Mouse (Mus musculus) kidney, embryonic 14.5 days (tissue): ENCODE measurements around the gene Dach1. TPM values are rescaled to one million over a fixed set of nuclear protein-coding genes. Genes with fewer than 3 reads are reported as not detected.
A peak's percentile ranks its signal among the peaks of the same experiment; 100 is the strongest.

ENCODE experiments used
- ATAC-seq: fragments of 200-750 bp; cut with Nextera tagmentation; 2 replicates; pipeline ENCODE4 v1.8.0; 2017; ENCODE audit warnings: moderate number of reproducible peaks, mild to moderate bottlenecking, moderate TSS enrichment, moderate library complexity; ENCODE audit not compliant: low FRiP score, low TSS enrichment
- H3K27ac ChIP-seq: fragments of 300-500 bp; sonication (generic); 2 replicates; pipeline ENCODE4 v1.5.1; 2014; ENCODE audit warnings: low read depth, mild to moderate bottlenecking, low read length, moderate library complexity, mixed read lengths
- H3K27me3 ChIP-seq: fragments of 300-500 bp; sonication (generic); 2 replicates; pipeline ENCODE4 v1.6.1; 2014; ENCODE audit warnings: mild to moderate bottlenecking, low read length; ENCODE audit not compliant: control insufficient read depth, insufficient read depth
- H3K36me3 ChIP-seq: fragments of 300-500 bp; sonication (generic); 2 replicates; pipeline ENCODE4 v1.6.1; 2014; ENCODE audit warnings: low read length, mixed read lengths; ENCODE audit not compliant: control insufficient read depth, insufficient read depth
- H3K4me1 ChIP-seq: fragments of 300-500 bp; sonication (generic); 2 replicates; pipeline ENCODE4 v1.6.1; 2014; ENCODE audit warnings: low read length, mixed read lengths; ENCODE audit not compliant: control insufficient read depth, insufficient read depth
- H3K4me2 ChIP-seq: fragments of 300-500 bp; sonication (generic); replicated peaks from 2 replicates; pipeline ENCODE4 v1.6.1; 2014; ENCODE audit warnings: low read depth, mild to moderate bottlenecking, low read length
- H3K4me3 ChIP-seq: fragments of 300-500 bp; sonication (generic); 2 replicates; pipeline ENCODE4 v1.5.1; 2014; ENCODE audit warnings: mild to moderate bottlenecking, low read length
- H3K9ac ChIP-seq: fragments of 300-500 bp; sonication (generic); 2 replicates; pipeline ENCODE4 v1.6.1; 2014; ENCODE audit warnings: low read depth, mild to moderate bottlenecking, low read length, moderate library complexity
- H3K9me3 ChIP-seq: fragments of 300-500 bp; sonication (generic); 2 replicates; pipeline ENCODE4 v1.6.1; 2016; ENCODE audit warnings: low read length; ENCODE audit not compliant: control insufficient read depth
- WGBS: fragments of 180-500 bp; shearing (Covaris S2); extraction: QIAGEN DNeasy Blood & Tissue Kit; methylation state at CpG from one replicate; pipeline ENCODE4 v1.1.7; 2014; 5-methylcytosine and 5-hydroxymethylcytosine counted together
- polyA plus RNA-seq: library from polyadenylated mRNA; unstranded; fragments of >200 nt; fragmentation: Nextera tagmentation; extraction: Ambion mirVana; gene quantifications from 2 replicates; pipeline ENCODE4 v1.2.1, GENCODE M21; 2014

Dach1 gene
- 28.3 and 39.3 TPM in 2 replicates for polyA plus RNA-seq

DNA sequence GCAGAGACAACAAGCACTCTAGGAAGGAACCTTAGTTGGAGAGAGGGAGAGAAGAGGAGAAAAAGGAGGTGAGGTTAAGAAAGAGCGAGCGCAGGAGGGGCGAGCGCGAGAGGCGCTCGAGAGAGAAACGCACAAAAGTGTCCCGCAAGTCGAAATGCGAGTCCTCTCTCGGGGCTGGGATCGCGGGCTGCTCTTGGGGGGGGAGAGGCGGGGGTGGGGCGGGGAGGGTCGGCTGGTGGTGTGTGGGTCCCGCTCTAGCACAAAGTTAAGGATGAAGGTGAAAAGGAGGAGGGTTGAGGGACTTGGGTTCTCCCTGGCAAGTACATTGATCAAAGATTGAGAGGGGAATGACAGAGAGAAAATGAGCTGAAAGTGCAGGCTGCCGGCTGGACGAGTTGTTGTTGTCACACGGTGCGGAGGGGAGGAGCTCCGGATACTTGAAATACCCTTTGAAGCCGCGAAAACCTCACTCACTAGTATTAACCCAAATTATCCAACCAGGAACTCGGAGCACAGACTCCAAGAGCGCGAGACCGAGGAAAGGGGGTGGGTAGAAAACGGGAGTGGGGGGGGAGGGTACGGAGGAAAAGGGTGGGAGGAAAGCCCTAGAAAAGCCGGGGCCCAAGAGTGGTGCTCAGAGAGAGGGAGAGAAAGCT is at the start of gene Dach1:
Gene Dach1, minus strand, starts transcription at position 345 of the 656 bp plus-strand sequence.
- peaks cover 6% of the 10 kb centered on the region; the same call in 1 of the 2 replicates for H3K4me1 ChIP-seq
- H3K36me3 ChIP-seq: no peaks in the 10 kb centered on the region
- WGBS: under 1% methylated on average over 32 of the region's 32 CpGs
- peak within 1 kb of the TSS; percentile 85 for H3K4me3 ChIP-seq
- H3K9ac ChIP-seq: peak within 1 kb of the TSS; percentile 89
- ATAC-seq: peak; percentile 89
- peak within 1 kb of the TSS; percentile 96 for H3K27ac ChIP-seq
- no peaks in the 10 kb centered on the region for H3K9me3 ChIP-seq
- peak within 1 kb of the TSS; percentile 58 for H3K4me2 ChIP-seq
- peaks cover 3% of the 10 kb centered on the region; the same call in 1 of the 2 replicates for H3K27me3 ChIP-seq

DNA sequence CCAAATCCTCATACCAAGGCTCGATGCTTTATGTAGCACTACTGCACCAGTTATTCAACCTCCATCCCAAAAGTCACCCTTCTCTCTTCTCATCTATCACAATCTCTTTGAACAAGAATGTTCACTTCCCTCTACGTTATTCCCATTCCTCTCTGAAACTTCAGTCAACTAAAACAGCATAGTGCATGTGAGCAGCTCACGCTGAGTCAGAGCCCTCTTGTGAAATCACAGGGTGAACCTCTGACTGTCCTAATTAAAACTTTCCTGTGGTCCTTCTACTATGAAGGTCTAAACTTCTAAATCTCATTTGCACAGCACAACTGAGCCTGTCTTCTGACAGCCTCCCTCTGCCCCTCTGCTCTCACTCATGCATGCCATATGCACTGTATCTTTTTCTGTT is 30.5 kb upstream of the Dach1 start:
- WGBS: 89% methylated on average over 3 of the region's 3 CpGs
- Histone ChIP-seq H3K9ac (no peak overlapping the region), H3K4me1 (no peaks in the 10 kb centered on the region), H3K9me3 (no peaks in the 10 kb centered on the region), H3K27me3 (no peaks in the 10 kb centered on the region), H3K27ac (no peak overlapping the region), H3K4me2 (no peak overlapping the region), H3K4me3 (no peak overlapping the region), H3K36me3 (no peaks in the 10 kb centered on the region)
- ATAC-seq: no peak

DNA sequence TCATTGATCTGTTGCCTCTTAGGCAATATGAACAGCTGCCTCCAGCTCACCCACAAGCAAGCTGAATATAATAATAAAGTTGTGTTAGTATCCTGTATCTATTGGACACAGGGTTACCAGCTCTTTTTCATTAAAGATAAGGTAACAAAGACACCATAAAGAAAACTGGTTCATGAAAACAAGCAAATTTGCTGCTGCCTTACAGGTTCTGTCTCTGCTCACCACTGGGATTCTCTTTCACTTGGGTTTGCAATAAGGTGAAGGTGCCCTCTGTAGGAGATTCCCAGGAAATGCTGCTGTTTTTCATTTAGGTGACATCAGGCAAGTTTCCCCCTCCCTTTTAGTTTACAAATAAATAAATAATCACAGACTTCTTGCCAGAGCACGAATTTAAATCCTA is 12.0 kb upstream of the Dach1 start:
- Histone ChIP-seq H3K4me3 (no peak overlapping the region), H3K4me2 (no peak overlapping the region), H3K9me3 (no peaks in the 10 kb centered on the region), H3K9ac (no peak overlapping the region), H3K4me1 (no peaks in the 10 kb centered on the region), H3K27me3 (no peaks in the 10 kb centered on the region), H3K36me3 (no peaks in the 10 kb centered on the region), H3K27ac (no peak overlapping the region)
- ATAC-seq: no peak
- WGBS: 8% methylated on average over 1 of the region's 1 CpGs

DNA sequence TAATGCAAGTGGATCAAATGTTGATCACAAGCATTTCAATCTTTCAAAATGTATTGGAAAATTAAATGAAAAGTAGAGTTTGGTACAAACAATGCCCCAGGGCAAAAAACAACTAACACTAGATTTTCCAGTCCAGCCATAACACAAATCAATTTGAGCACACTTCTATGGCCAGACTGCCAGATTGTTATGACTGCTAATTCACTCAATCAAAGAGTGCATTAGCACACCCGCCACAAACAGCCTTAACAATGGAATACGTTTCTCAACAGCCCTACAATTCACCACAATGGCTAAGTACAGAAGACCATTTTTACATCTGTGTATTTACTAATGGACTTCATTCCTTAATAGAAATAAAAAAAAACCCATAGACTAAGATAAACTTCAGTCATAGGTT is 4.3 kb upstream of the Dach1 start:
- Histone ChIP-seq H3K27me3 (peaks cover 3% of the 10 kb centered on the region; the same call in 1 of the 2 replicates), H3K9me3 (no peaks in the 10 kb centered on the region), H3K4me1 (peaks cover 6% of the 10 kb centered on the region; the same call in 1 of the 2 replicates), H3K9ac (no peak overlapping the region), H3K36me3 (no peaks in the 10 kb centered on the region), H3K27ac (no peak overlapping the region), H3K4me2 (no peak overlapping the region), H3K4me3 (no peak overlapping the region)
- ATAC-seq: no peak
- WGBS: 70% methylated on average over 2 of the region's 2 CpGs

DNA sequence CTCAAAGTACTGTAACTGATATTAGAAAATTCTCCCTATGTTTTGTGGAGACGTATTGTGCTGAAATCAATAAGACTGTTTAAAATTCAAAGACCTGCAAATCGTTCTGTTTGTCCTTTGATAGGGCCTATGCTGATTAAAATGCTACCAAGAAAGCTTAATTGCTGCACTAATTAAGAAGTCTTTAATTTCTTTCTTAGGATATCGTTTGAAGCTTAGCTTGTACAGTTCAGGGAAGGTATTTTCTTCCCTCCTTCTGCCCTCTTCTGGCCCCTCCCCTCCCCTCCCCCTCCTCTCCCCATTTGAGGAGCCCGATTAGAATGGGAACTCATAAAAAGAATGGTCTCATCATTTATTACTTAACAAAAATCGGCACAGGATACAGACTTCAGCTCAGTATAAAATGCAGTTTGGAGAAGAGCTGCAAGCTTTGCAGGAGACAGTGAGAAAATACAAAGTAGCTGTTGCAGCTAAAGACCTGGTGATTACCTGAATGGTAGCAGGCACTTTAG is 2.9 kb upstream of the Dach1 start:
- H3K9ac ChIP-seq: no peak overlapping the region
- no peaks in the 10 kb centered on the region for H3K36me3 ChIP-seq
- no peak overlapping the region for H3K27ac ChIP-seq
- H3K9me3 ChIP-seq: no peaks in the 10 kb centered on the region
- peaks cover 3% of the 10 kb centered on the region; the same call in 1 of the 2 replicates for H3K27me3 ChIP-seq
- H3K4me2 ChIP-seq: peak overlapping the region; percentile 1
- H3K4me1 ChIP-seq: peaks cover 6% of the 10 kb centered on the region; the same call in 1 of the 2 replicates
- no peak overlapping the region for H3K4me3 ChIP-seq
- no peak for ATAC-seq
- WGBS: 10% methylated on average over 5 of the region's 5 CpGs

DNA sequence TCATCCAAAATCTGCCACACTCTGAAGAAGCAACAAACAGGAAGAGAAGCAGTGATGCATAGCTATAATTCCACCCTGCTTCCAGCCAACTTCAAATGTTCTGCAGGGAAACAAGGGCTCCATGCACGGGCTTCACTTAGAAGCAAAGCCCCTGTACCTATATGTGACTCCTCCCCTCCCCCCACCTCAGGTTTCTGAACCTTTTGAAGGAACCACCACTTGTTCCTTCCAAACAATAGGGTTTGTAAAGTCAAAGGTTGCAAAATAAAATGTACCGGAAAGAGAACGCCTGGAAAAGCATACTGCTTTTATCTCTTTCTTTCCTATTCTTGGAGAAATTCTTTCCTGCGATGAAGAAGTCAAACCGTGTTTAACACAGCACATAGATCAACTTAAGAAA is 2.3 kb upstream of the Dach1 start:
- 19% methylated on average over 5 of the region's 5 CpGs for WGBS
- H3K27ac ChIP-seq: no peak overlapping the region
- peak overlapping the region; percentile 1 for H3K4me2 ChIP-seq
- H3K36me3 ChIP-seq: no peaks in the 10 kb centered on the region
- no peak overlapping the region for H3K9ac ChIP-seq
- peaks cover 3% of the 10 kb centered on the region; the same call in 1 of the 2 replicates for H3K27me3 ChIP-seq
- no peaks in the 10 kb centered on the region for H3K9me3 ChIP-seq
- H3K4me3 ChIP-seq: no peak overlapping the region
- no peak for ATAC-seq
- peaks cover 6% of the 10 kb centered on the region; the same call in 1 of the 2 replicates for H3K4me1 ChIP-seq

DNA sequence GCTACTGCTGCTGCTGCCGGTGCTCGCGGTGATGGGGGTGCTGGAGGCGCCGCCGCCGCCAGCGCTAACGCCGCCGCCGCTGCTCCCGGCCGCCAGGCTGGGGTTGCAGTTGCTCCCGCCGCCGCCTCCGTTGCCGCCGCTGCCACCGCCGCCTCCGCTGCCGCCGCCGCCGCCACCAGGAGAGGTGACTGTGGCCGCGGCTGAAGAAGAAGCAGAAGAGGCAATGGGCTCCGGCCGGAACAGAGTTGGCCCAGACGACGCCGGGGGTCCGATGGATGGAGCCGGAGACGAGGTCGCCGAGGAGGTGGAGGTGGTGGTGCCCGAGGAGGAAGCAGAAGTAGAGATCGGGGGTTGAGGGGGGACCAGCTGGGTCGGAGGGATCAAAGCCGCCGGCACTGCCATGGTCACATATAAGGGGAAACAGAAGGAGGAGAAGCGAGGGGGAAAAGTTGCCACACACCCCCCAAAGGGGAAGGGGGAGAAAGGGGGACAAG is 610 bp downstream of the Dach1 start:
- H3K9me3 ChIP-seq: no peaks in the 10 kb centered on the region
- peak overlapping the region; percentile 58 for H3K4me2 ChIP-seq
- H3K4me1 ChIP-seq: peaks cover 6% of the 10 kb centered on the region; the same call in 1 of the 2 replicates
- H3K27ac ChIP-seq: peak overlapping the region; percentile 96
- H3K4me3 ChIP-seq: peak overlapping the region; percentile 85
- under 1% methylated on average over 45 of the region's 45 CpGs for WGBS
- H3K36me3 ChIP-seq: no peaks in the 10 kb centered on the region
- peak overlapping the region; percentile 89 for H3K9ac ChIP-seq
- H3K27me3 ChIP-seq: peaks cover 3% of the 10 kb centered on the region; the same call in 1 of the 2 replicates
- ATAC-seq: peak; percentile 13

DNA sequence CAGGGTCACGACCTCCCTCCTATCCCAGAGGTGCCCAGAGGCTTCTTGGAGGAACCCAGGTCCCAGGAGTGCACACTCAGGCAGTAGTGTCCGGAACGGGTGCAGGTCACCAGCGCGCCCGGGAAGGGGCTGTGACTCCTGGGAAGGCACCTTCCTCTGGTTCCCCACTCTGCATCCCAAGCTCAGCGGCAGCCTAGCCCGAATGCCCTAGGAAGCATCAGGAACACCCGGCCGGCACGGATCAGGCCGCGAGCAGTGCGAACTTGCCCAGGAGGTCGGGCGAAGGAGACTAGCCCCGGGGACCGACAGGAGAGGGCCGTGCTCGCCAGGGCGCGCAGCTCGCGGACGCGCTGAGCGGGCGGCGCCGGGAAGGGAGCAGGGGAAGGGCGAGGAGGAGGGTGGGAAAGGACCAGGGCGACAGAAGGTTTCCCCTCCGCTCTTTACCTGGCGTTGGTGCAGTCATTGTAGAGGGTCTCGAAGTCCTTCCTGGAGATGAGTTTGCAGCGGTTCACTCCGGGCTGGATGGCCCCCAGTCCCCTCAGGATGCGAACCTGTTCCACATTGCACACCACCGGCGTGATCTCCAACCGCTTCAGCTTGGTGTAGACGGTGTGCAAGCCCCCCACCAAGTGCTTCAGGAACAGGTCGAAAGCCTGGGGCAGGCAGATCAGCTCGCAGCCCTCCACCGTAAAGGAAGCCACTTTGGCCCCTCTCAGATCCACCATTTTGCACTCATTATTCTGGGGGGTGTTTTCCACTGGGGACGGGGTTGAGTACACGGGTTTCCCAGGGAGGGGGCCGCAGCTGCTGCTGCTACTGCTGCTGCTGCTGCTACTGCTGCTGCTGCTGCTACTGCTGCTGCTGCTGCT is 1.3 kb downstream of the Dach1 start:
- H3K9me3 ChIP-seq: no peaks in the 10 kb centered on the region
- ATAC-seq: peak; percentile 37
- peaks cover 6% of the 10 kb centered on the region; the same call in 1 of the 2 replicates for H3K4me1 ChIP-seq
- H3K36me3 ChIP-seq: no peaks in the 10 kb centered on the region
- H3K27ac ChIP-seq: peak overlapping the region; percentile 96
- peaks cover 3% of the 10 kb centered on the region; the same call in 1 of the 2 replicates for H3K27me3 ChIP-seq
- under 1% methylated on average over 48 of the region's 48 CpGs for WGBS
- peak overlapping the region; percentile 58 for H3K4me2 ChIP-seq
- H3K4me3 ChIP-seq: peak overlapping the region; percentile 85
- peak overlapping the region; percentile 89 for H3K9ac ChIP-seq
